Mouse (Mus musculus) cerebellum, adult 11 months (tissue): ENCODE results near the gene Kdm2b.
A peak's percentile ranks its signal among the peaks of the same experiment; 100 is the strongest.

Experiments used
- DNase-seq: peaks from one replicate; pipeline ENCODE4 v3.0.0; 2022

Gene Kdm2b

DNA sequence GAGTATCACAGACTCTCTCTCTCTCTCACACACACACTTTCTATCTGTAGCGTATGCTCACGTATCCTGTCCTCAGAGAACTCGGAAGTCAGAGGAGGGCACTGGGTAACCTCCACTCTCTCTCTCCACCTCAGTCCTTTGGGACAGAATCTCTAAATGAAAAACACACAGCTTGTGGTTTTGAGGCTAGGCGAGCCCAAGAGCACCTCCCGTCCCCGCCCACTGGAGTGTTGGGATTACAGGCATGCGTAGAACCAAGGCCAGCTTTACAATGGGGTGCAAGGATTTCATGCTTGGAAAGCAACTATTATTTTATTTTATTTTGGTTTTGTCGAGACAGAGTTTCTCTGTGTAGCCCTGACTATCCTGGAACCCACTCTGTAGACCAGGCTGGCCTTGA lies 67.7 kb downstream of the Kdm2b start:
- no peak for DNase-seq

GRCm38 (mm10) chr5:122920557-122920956 lies 69.1 kb downstream of the Kdm2b start:
- DNase-seq = no peak

GRCm38 (mm10) chr5:122917982-122918711 lies 71.5 kb downstream of the Kdm2b start:
- DNase-seq = no peak

DNA sequence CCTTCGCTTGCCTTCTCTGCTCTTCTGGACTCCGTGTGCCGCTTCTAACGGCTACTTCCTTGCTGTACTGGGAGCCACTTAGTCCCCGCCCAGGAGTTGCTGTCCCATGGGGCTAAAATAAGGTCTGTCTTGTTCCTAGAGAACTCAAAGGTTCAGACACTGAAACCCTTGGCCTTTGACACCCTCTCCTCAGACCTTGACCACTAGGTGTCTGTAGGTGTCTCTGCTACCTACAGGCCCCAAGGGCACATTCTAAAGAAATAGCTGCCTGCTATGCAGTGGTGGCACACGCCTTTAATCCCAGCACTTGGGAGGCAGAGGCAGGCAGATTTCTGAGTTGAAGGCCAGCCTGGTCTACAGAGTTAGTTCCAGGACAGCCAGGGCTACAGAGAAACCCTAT lies 73.5 kb downstream of the Kdm2b start:
- no peak for DNase-seq

DNA sequence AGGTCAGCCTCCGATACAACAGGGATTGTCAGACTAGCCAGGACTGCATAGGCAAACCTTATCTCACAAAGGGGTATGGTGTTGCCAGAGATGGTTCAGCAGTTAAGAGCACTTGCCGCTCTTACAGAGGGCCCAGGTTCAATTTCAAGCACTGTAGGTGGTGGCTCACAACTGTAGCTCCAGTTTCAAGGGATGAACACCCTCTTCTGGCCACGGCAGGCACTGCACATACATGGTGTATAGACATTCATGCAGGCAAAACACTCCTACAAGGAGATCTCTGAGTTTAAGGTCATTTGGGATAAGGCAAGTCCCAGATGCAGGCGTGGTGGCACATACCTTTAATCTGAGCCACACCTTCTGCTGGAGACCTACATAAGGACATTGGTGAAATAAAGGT lies 76.8 kb downstream of the Kdm2b start:
- DNase-seq = no peak

- no peak for DNase-seq
Observed at GRCm38 (mm10) chr5:122909481-122909880, 80.1 kb downstream of the Kdm2b start.

DNA sequence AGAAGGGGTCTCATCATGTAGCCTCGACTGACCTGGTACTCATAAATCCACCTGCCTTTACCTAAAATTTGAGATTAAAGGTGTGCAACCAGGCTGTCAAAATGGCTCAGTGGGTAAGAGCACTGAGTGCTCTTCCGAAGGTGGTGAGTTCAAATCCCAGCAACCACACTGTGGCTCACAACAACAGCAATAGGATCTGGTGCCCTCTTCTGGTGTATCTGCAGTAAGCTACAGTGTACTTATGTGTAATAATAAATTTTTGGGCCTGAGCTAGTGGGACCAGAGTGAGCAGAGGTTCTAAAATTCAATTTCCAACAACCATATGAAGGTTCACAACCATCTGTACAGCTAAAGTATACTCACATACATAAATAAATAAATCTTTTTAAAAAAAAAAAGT lies 81.6 kb downstream of the Kdm2b start:
- no peak for DNase-seq

DNA sequence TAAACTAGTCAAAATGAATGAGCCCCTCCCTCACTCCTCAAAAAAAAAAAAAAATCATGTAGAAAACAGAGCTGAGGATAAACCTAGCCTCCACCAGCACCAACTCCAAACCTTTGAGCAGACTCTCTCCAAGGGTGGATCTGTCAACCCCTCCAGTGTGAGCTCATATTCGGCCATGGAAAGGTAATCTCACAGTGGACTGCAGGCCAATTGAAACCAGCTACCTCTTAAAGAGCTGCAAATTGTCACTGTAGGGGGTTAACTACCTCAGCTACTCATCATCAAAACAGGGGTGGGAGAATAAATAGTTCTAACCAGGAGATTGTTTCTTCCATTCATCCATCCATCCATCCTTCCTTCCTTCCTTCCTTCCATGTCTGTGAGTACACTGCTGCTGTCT lies 82.4 kb downstream of the Kdm2b start:
- no peak for DNase-seq

DNA sequence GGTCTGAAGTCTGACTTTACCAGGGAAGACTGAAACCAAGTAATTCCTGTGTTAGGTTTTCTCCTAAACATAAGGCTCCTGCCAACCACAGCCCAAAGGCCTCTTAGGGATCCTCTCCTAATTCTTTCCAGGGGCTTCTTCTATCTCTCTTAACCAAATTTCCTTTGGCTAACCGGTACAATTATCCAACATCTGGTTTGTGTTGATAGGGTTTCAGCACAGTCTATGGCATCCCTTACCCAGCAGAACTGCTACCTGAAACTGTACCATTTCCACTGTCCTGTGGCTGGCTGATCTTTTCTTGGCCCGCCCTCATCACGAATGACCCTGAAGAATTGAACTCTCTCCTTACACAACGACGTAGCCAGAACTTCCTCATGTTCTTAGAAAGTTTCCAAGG lies 86.5 kb downstream of the Kdm2b start:
- DNase-seq = no peak

GRCm38 (mm10) chr5:122902228-122902627 lies 87.4 kb downstream of the Kdm2b start:
- DNase-seq = no peak

DNA sequence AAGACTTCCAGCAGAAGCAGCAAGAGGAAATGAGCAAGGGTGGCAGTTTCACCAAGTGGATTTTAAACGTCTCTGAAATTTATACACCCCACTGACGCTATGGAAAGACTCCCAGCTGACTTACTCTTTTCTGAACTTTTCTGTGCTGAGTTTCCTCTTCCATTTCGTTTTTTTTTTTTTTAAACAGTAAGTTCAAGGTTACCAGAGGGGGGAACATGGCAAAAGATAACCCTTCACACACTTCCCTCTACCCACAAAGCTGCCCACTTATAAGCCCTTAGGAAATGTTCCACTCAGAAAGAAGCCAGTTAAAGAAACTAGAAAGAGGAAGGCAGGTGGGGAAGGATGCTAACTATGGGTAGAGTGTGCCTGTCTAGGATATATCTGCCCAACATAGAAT lies 88.0 kb downstream of the Kdm2b start:
- no peak for DNase-seq

DNA sequence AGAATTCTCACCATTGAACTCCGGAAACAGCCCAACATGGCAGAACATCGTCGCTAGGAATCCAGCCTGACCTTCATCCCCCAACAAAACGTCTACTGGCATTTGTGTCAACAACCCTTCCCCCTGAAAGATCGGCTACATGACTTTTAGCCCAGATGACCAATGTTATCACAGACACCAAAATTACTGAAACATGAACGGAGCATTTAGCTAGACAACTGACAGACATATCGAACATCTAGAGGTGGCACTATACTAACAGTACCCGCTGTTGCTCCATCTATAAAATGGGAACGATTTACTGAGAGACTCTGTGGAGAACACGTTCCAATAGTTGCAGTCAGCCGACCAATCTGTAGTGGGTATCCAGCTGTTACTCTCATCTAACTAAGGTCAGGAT lies 88.4 kb downstream of the Kdm2b start:
- no peak for DNase-seq

DNA sequence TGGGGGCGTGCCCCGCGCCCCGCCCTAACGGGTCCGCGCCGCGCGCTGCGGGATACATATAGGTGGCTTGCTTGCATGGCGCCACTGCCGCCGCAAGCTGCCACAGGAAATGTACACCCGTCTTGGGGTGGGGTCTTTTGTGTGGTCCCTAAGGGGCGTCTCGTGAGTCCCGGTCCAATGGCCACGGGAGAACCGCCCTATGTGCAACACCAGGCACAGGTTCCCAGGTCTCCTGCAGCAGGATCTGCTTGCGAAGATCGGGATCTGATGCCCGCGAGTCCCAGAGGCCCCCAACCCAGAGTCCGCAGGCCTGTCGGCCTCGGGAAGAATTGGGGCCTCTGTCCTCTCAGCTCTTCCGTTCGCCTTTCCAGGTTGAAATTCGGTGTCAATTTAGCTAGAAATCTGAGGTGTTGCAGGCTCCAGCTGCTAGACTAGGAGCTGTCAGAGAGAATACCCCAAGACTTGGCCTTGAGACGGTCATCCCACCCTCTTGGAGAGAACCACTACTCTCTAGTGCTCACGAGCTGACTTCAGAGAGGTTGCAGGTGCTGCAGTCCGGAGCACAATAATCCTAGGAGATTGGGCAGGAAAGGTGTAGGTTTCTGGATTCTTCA lies 89.0 kb downstream of the Kdm2b start:
- no peak for DNase-seq

- DNase-seq = peak; percentile 88
Observed at GRCm38 (mm10) chr5:122899777-122900557, 89.7 kb downstream of the Kdm2b start.

- DNase-seq = no peak
Observed at GRCm38 (mm10) chr5:122898963-122899776, 90.5 kb downstream of the Kdm2b start.

DNA sequence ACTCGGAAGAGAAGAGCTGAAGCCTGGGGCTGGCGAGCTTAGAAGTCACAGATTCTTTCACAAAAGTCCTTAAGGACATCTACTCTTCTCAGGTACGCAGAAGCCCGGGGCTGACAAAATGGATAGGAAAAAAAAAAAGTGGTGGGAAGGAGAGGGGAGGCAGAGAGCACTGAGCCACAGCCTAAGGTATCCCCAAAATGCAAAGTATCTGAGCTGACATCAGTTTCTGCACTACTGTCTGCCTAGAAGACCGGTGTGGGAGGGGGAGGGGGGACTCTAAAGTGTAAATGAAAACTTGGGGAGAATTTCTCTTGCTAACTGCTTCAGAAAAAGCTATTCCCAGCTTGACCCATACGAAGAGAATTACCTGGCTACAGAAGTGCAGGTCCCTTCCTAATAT lies 91.5 kb downstream of the Kdm2b start:
- DNase-seq = no peak

DNA sequence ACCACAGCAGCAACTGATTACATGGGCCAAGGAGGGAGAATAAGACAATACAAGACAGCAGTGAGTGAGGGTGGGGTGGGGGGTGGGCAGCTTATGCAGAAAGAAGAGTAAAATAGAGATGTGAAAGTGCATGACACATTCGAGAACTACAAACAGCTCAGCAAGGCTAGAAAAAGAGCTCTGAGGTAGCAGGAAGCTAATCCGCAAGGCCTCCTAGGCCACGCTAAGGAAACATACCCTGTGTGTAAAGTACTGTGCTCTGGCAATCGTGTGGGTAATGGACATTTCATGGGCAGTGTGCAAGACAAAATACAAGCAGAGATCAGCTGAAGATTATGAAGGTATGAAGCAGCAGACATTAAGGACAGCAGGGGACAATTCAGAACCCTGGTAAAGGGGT lies 94.8 kb downstream of the Kdm2b start:
- DNase-seq = no peak

GRCm38 (mm10) chr5:122894007-122894637 lies 95.5 kb downstream of the Kdm2b start:
- DNase-seq = no peak

DNA sequence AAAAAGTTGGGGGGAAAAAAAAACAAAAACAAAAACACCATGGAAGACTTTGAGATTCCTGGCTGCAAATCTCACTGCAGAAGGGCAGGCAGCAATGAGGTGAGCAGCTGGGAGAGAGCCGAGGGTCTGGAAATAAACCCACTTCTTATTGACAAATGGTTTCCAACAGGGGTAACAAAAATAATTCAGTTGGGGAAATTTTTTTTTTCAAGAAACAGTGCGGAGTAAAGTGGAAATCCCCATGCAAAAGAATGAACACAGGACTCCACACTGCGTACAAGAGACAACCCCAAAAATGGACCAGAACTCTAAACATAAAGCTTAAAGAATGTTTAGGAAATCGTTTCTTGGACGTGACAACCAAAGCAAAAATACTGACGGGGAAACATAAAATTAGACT lies 96.4 kb downstream of the Kdm2b start:
- no peak for DNase-seq

DNA sequence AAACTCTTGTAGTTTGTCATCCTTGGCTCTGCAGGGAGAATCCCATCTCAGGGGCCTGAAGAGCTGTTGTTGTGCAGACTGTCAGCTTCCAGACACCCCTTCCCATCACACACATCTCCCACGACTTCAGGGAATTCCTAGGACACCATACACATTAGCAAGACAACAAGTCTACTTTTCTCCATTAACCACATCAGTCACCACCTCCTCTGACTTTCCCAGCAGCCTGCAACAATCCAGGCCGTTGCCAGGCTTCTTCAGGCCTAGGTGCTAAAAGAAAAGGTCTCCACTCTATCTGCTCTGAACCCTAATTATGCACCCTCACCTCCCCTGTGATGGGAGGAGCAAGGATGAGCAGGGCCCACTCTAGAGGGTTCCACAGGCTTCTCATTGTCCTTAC lies 99.2 kb downstream of the Kdm2b start:
- no peak for DNase-seq

DNA sequence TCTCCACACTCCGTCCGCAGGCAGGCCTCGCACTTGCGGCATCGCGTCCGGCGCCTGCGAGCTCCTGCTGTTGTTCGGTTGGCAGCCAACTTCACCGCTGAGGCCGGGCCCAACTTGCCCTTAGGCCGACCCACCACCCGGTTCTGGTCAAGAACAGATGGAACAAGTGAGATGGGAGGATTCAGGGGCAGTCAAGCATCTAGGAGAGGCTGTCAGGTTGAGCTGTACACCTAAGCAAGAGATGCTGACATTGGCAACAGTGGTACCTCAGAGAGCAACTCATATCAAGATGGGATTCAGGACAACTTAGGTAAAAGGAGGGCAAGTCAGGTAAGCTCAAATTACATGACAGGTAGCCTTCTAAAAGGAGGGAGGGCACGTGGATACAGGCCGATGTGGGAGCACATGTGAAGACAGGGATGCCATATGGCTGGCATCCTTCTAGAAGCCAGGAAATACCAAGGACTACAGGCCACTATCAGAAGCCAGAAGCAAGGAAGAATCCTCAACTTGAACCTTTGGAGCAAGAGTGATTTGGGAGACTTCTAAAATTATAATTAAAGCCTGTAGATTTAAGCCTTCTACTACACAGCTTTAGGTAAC lies 100.9 kb downstream of the Kdm2b start:
- no peak for DNase-seq

DNA sequence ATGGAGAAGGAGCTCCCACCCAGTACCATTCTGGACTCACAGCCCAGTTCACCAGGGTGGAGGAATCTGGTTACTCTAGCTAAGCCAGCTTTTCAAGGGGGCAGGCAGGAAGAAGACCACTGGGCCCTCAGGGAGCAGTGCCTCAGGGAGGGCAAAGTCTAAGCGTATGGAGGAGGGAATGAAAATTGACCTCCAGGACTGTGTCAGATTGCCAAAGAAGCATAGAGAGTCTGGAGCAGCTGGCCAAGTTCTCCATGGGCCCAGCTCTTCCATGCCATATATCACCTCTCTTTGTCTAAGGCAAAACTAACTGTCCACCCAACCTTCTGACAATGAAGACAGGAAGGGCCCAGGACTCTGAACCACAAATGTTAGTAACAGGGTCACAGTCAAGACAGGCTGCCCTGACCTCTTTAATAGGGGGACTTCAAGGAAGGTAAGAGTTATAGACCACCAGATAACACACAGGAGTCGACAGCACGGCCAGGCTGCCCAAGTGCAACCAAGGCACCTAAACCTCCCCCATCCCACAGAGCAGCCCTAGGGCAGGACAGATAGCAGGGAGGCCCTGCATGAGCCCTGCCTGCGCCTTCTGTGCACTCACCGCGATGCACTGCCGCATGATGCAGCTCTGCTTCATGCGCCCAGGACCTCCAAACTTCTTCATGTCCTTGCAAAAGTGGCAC lies 101.6 kb downstream of the Kdm2b start:
- no peak for DNase-seq
